Mouse (Mus musculus) c-Kit-positive CD71-positive TER-119-negative erythroid progenitor cells, embryonic 14.5 days (primary cell): ENCODE measurements around the gene Rps10.

Experiments used
- DNase-seq: peaks from one replicate; pipeline ENCODE4 v3.0.0-alpha.2; 2013; ENCODE audit warnings: low read depth

Rps10 gene

GRCm38 (mm10) chr17:27611519-27611884 is 25.0 kb downstream of the Rps10 start:
- DNase-seq: no peak

GRCm38 (mm10) chr17:27610679-27611518 is 25.6 kb downstream of the Rps10 start:
- no peak for DNase-seq

DNA sequence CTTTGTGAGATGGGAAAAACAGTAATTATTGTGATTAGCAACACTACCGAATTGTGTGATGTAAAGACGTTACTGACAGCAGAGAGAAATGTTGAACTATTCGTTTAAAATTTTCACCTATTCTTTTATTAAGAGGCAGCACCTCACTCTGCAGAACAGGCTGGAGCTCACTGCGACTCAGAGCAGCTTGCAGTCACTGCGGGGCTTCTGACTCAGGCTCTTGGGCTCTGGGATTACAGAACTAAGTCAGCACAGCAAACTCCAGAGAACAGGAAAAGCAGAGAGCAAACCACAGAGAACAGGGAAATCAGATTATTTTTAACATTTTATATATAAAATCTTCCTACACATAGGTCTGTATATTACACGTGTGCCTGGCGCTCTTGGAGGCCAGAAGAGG is 26.9 kb downstream of the Rps10 start:
- DNase-seq: no peak

- DNase-seq: no peak
Measured at GRCm38 (mm10) chr17:27603522-27604234, 32.8 kb downstream of the Rps10 start.

- no peak for DNase-seq
Measured at GRCm38 (mm10) chr17:27603036-27603435, 33.4 kb downstream of the Rps10 start.

- no peak for DNase-seq
Measured at GRCm38 (mm10) chr17:27600869-27601268, 35.6 kb downstream of the Rps10 start.

- no peak for DNase-seq
Measured at GRCm38 (mm10) chr17:27600286-27600685, 36.2 kb downstream of the Rps10 start.

- no peak for DNase-seq
Measured at GRCm38 (mm10) chr17:27596376-27597190, 39.9 kb downstream of the Rps10 start.

DNA sequence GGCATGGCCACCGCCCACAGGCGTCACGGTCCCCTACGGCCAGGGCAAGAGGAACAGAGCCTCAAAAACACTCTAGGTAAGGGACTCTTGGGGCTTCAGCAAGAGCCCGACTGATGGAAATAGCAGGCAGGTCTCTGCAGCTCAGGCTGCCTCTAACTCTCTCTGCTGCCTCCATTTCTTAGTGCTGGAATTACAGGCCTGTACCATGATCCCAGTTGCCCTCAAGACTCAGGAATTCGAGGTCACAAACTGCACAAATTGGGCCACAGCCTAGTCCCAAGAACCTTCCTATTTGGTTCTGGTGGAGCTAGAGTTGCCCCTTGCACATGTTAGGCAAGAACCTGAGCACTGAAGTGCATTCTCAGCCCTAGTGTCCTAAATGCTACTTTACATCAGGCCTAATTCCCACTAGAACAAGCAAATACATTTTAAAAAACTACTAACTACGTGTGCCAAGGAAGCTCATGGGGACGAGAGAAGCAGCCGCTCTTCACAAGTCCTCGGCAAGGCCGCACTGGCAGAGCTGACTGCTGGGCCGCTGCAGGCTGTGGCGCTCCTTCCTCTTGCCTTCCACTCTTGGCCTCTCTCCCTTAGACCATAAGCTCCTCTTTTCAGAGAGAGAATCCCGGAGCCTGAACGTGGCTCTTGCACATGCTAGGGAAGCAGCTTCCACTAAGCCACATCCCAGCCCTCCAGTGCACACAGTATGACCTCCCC is 40.7 kb downstream of the Rps10 start:
- DNase-seq: no peak

- no peak for DNase-seq
Measured at GRCm38 (mm10) chr17:27592565-27592910, 43.9 kb downstream of the Rps10 start.

GRCm38 (mm10) chr17:27591826-27592564 is 44.5 kb downstream of the Rps10 start:
- no peak for DNase-seq

DNA sequence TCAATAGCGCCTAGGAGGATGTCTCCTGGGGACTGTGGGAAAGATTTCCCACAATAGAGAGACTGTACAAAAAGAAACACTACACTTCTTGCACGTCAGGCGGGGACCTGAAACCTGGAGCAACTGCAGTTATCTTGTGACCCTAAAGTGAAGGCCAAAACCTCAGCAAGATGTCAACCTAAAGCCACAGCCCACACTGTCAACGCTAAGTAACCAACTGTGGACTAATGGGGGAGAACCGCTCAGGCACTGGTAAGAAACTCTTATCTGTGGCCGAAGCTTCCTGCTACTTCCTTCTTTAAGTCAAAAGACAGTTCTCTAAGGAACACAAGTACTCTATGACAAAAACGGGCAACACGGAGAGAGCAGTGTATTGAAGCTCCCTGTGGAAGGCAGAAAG is 48.2 kb downstream of the Rps10 start:
- no peak for DNase-seq

GRCm38 (mm10) chr17:27587252-27587651 is 49.2 kb downstream of the Rps10 start:
- DNase-seq: no peak

DNA sequence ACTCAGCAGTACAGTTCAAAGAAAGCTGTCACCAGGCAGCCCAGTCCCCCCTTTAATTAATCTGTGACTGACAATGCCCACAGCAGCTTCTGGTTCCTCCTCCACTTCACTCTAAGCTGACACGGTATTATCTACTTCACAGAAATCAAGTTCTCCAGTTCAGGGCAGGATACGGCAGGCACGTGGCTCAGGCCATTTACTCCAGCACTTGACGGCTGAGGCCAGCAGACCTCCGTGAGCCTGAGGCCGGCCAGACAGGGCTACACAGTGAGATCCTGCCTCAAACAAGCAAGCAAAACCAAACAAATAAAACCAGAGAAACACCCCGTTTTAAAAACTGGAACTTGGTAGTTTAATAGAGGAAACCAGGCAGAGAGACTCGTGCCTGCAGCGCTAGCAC is 49.8 kb downstream of the Rps10 start:
- no peak for DNase-seq

DNA sequence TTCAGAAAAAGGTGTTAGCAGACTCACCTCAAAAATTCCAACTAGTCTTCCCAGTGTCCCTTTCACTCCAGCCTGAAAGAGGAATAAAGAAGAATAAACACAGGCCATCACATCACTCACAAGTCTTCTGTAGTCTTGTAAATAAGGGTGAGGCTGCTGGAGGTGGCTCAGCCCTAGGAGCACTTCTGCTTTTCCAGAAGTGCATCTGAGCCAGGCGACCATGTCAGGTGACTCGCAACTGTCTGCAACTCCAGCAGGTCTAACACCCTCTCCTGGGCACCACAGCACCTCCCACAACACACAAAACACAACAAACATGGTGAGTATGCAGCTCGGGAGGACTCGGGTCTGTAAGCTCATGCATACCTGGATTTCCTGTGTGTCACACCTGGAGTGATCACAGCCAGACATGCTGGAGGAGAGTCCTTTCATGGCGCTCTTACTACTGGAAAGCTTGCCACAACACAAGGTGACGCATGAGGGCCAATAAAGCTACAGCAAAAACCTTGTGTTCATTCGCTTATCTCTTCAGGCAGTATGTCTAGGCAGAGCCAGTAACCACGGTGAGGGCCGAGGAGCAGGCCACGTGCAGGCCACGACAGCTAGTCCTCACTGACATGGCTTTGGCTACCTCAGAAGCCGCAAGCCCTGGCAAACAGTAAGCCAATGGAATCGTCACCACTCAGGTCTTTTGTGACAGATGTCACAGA is 53.1 kb downstream of the Rps10 start:
- DNase-seq: no peak
